Mouse (Mus musculus): ENCODE measurements around the gene B3glct. TPM values are rescaled to one million over a fixed set of nuclear protein-coding genes. Genes with fewer than 3 reads are reported as not detected.

The B3glct gene
- total and polyA plus RNA-seq, 2 experiments from 2014 or later = 13.1 to 19.9 TPM

DNA sequence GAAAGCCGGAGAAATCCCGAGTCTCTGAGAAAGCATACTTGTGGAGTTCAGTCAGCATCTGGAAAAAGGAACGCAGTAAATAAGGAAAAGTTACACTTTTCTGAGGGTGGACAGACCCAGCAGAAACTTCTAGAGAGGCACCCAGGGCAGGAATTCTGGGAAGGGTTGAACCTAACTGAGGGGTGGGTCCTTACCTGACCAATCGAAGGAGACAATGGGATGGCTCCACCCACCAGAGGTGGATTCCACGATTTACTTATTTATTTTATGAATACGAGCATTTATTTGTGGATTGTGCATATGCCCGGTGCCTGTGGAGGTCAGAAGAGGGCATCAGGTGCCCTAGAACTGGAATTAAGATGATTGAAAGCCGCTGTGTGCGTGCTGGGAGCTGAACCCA lies 64.3 kb downstream of the B3glct start:
- DNase-seq (no peak), ATAC-seq (no peak)
- Histone ChIP-seq H3K9ac (no peak overlapping the region), H3K36me3 (ENCODE audit: insufficient read depth) (0 out of 2 replicates have a peak, but pooled peaks cover 2% of the 10 kb centered on the region), H3K27ac (ENCODE audit: low read depth, low read length) (no peak overlapping the region), H3K9me3 (ENCODE audit: low read length) (no peaks in the 10 kb centered on the region), H3K27me3 (ENCODE audit: insufficient read depth, low read length) (no peaks in the 10 kb centered on the region), H3K4me1 (ENCODE audit: insufficient read depth) (no peaks in the 10 kb centered on the region), H3K4me2 (ENCODE audit: low read depth) (no peak overlapping the region), H3K4me3 (ENCODE audit: low read depth, low read length) (no peak overlapping the region)
- no peak for TF ChIP-seq CTCF (IDR thresholded peaks at IDR 0.05; ENCODE audit: low read depth)
- WGBS = 95% methylated on average over 9 of the region's 9 CpGs

DNA sequence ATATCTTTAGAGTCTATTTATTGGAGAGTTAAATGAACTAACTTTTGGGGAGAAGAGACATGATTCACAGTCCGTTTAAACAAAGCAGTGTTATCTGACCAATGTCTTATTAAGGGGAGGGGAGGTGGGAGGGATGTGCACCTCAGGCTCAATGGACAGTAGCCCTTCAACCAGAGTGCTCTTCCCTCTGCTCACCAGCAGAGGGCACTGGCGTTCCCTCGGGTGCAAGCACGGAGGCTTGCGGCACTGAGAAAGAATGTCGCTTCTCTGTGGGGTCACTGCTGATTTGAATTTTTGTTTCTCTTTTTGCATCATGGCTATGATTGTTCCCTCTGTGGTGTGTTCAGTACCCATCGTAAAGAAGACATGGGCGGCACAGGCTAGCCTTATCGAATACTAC lies 67.0 kb downstream of the B3glct start:
- Histone ChIP-seq H3K4me1 (ENCODE audit: insufficient read depth) (no peaks in the 10 kb centered on the region), H3K9ac (no peak overlapping the region), H3K27me3 (ENCODE audit: insufficient read depth, low read length) (no peaks in the 10 kb centered on the region), H3K4me3 (ENCODE audit: low read depth, low read length) (no peak overlapping the region), H3K36me3 (ENCODE audit: insufficient read depth) (no peaks in the 10 kb centered on the region), H3K27ac (ENCODE audit: low read depth, low read length) (no peak overlapping the region), H3K9me3 (ENCODE audit: low read length) (no peaks in the 10 kb centered on the region), H3K4me2 (ENCODE audit: low read depth) (no peak overlapping the region)
- WGBS = 95% methylated on average over 9 of the region's 9 CpGs
- DNase-seq = no peak
- ATAC-seq = no peak
- TF ChIP-seq CTCF (IDR thresholded peaks at IDR 0.05; ENCODE audit: low read depth) = peak; percentile 49

- H3K4me3 ChIP-seq (ENCODE audit: low read depth, low read length) = no peak overlapping the region
- DNase-seq (no peak), ATAC-seq (no peak)
- no peak overlapping the region for H3K4me2 ChIP-seq (ENCODE audit: low read depth)
- H3K4me1 ChIP-seq (ENCODE audit: insufficient read depth) = no peaks in the 10 kb centered on the region
- no peak overlapping the region for H3K27ac ChIP-seq (ENCODE audit: low read depth, low read length)
- 82% methylated on average over 27 of the region's 27 CpGs for WGBS
- peak; percentile 47 for TF ChIP-seq CTCF (IDR thresholded peaks at IDR 0.05; ENCODE audit: low read depth)
- H3K27me3 ChIP-seq (ENCODE audit: insufficient read depth, low read length) = no peaks in the 10 kb centered on the region
- no peaks in the 10 kb centered on the region for H3K9me3 ChIP-seq (ENCODE audit: low read length)
- H3K36me3 ChIP-seq (ENCODE audit: insufficient read depth) = no peaks in the 10 kb centered on the region
- no peak overlapping the region for H3K9ac ChIP-seq
Observed at GRCm38 (mm10) chr5:149748640-149749580, 70.9 kb downstream of the B3glct start.

DNA sequence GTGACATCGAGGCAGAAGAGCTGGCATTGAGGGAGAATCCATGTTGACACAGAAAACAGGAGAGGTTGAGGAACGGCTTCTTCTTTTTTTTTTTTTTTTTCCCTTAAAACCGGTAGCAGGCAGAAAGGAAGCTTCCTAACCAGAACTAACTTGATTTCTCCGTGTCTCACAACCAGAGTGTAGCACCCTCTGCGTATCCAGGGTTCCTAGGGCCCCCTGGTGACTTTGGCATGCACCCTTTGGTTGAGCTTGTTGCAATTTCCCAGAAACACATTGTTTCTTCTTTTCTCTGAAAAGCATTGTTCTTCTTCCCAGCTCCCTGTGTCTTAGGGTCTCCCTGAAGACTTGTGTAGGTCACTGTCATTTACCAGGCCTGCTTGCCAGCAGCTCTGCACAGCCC lies 73.8 kb downstream of the B3glct start:
- H3K4me3 ChIP-seq (ENCODE audit: low read depth, low read length) = no peak overlapping the region
- no peaks in the 10 kb centered on the region for H3K36me3 ChIP-seq (ENCODE audit: insufficient read depth)
- DNase-seq (no peak), ATAC-seq (no peak)
- no peak overlapping the region for H3K4me2 ChIP-seq (ENCODE audit: low read depth)
- H3K27ac ChIP-seq (ENCODE audit: low read depth, low read length) = no peak overlapping the region
- no peak overlapping the region for H3K9ac ChIP-seq
- H3K9me3 ChIP-seq (ENCODE audit: low read length) = no peaks in the 10 kb centered on the region
- 69% methylated on average over 5 of the region's 5 CpGs for WGBS
- TF ChIP-seq CTCF (IDR thresholded peaks at IDR 0.05; ENCODE audit: low read depth) = no peak
- no peaks in the 10 kb centered on the region for H3K4me1 ChIP-seq (ENCODE audit: insufficient read depth)
- H3K27me3 ChIP-seq (ENCODE audit: insufficient read depth, low read length) = no peaks in the 10 kb centered on the region

DNA sequence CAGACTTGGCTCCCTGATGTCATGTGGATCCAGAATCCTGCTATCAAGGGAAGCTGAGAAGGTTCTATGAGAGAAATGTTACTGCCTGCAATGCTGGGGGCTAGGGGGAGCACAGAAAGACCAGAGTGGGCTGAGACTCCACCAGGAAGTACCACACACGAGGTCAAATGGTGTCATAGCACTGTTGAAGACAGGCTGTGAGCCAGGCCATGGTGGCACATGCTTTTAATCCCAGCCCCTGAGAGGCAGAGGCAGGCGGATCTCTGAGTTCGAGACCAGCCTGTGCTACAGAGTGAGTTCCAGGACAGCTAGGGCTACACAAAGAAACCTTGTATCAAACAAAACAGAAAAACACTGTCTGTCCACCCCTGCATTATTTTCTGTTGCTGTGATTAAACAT lies 75.0 kb downstream of the B3glct start:
- Histone ChIP-seq H3K4me3 (ENCODE audit: low read depth, low read length) (no peak overlapping the region), H3K27ac (ENCODE audit: low read depth, low read length) (no peak overlapping the region), H3K27me3 (ENCODE audit: insufficient read depth, low read length) (no peaks in the 10 kb centered on the region), H3K9me3 (ENCODE audit: low read length) (no peaks in the 10 kb centered on the region), H3K9ac (no peak overlapping the region), H3K4me2 (ENCODE audit: low read depth) (no peak overlapping the region), H3K4me1 (ENCODE audit: insufficient read depth) (no peaks in the 10 kb centered on the region), H3K36me3 (ENCODE audit: insufficient read depth) (no peaks in the 10 kb centered on the region)
- no peak for DNase-seq
- 86% methylated on average over 3 of the region's 3 CpGs for WGBS
- TF ChIP-seq CTCF (IDR thresholded peaks at IDR 0.05; ENCODE audit: low read depth) = no peak
- no peak for ATAC-seq

DNA sequence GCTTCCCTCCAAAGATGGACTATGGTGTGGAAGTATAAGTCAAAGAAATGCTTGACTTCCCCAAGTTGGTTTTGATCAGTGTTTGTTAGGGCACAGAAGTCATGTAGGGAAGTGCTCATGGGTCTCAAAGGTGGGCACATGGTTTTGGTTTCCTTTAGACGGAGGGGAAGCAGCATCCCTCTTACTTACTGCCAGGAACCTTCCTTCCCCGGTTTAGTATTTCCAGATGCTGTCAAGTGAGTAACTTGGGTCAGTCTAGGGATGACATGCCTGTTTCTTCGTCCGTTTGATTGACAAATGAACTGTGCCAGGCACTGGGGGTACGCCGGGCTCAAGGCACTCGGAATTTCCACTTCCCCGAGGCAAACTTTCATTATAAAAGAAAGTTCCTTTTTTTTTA lies 89.1 kb downstream of the B3glct start:
- no peak for ATAC-seq
- H3K9ac ChIP-seq = no peak overlapping the region
- no peak overlapping the region for H3K4me2 ChIP-seq (ENCODE audit: low read depth)
- H3K9me3 ChIP-seq (ENCODE audit: low read length) = no peaks in the 10 kb centered on the region
- H3K27ac ChIP-seq (ENCODE audit: low read depth, low read length) = no peak overlapping the region
- no peaks in the 10 kb centered on the region for H3K36me3 ChIP-seq (ENCODE audit: insufficient read depth)
- WGBS = 83% methylated on average over 8 of the region's 8 CpGs
- H3K4me3 ChIP-seq (ENCODE audit: low read depth, low read length) = no peak overlapping the region
- no peak for TF ChIP-seq CTCF (IDR thresholded peaks at IDR 0.05; ENCODE audit: low read depth)
- no peaks in the 10 kb centered on the region for H3K27me3 ChIP-seq (ENCODE audit: insufficient read depth, low read length)
- no peaks in the 10 kb centered on the region for H3K4me1 ChIP-seq (ENCODE audit: insufficient read depth)
- no peak for DNase-seq

GRCm38 (mm10) chr5:149767651-149768301 lies 89.7 kb downstream of the B3glct start:
- Histone ChIP-seq H3K27me3 (ENCODE audit: insufficient read depth, low read length) (no peaks in the 10 kb centered on the region), H3K4me1 (ENCODE audit: insufficient read depth) (no peaks in the 10 kb centered on the region), H3K4me2 (ENCODE audit: low read depth) (no peak overlapping the region), H3K9ac (no peak overlapping the region), H3K27ac (ENCODE audit: low read depth, low read length) (no peak overlapping the region), H3K9me3 (ENCODE audit: low read length) (no peaks in the 10 kb centered on the region), H3K4me3 (ENCODE audit: low read depth, low read length) (no peak overlapping the region), H3K36me3 (ENCODE audit: insufficient read depth) (no peaks in the 10 kb centered on the region)
- no peak for ATAC-seq
- no peak for DNase-seq
- no peak for TF ChIP-seq CTCF (IDR thresholded peaks at IDR 0.05; ENCODE audit: low read depth)
- WGBS = 92% methylated on average over 5 of the region's 5 CpGs
